Mouse (Mus musculus) CD8-positive naive resting alpha-beta T cell, adult 2 months (primary cell): ENCODE data around the gene Olfr1183.
"Not testable (repeated sequence)": the region's sequence is repeated elsewhere in the genome, so short reads cannot be mapped to it uniquely, and the experiment has no call there.

Experiments
- DNase-seq, 2 experiments: peaks; one replicate each; pipeline ENCODE4 v3.0.0; 2022; ENCODE audit warnings: low read depth in 2 of 2, low spot score in 2 of 2

Gene Olfr1183

DNA sequence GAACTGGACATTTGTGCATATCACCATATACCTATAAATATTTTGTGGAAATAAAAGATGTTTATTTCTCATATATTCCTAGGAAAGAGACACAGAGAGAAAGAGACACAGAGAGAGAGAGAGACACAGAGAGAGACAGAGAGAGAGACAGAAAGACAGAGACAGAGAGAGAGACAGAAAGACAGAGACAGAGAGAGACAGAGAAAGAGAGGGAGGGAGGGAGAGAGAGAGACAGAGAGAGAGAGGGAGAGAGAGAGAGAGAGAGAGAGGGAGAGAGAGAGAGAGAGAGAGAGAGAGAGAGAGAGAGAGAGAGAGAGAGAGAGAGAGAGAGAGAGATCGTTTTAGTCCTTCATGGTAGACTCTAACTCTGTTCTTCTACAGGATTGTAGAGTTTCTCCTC is at the start of gene Olfr1183:
Olfr1183 (plus strand) TSS at position 301 of the 400 bp plus-strand sequence.
- DNase-seq: not testable (repeated sequence)

DNA sequence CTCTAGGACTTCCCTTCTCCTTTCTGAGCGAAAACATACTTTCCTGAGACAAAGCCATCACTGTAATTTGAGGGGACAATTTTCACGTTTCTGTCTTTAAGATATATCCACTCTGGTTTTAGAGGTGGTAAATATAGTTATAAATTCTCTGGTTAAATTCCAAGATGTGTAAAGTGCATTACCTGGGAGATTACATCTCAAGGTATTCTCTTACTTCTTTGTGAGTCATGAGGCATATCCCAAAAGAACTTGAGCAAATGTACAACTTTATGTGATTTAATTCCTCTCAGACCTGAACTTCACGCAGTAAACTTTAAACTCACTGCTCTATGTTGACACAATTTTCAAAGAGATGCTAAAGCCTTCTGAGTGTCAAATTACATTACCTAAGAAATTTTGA is 48.3 kb upstream of the Olfr1183 start, which contains the start of gene Olfr1179:
Olfr1179 (minus strand) TSS at position 101 of the 400 bp plus-strand sequence.
- no peak for DNase-seq

DNA sequence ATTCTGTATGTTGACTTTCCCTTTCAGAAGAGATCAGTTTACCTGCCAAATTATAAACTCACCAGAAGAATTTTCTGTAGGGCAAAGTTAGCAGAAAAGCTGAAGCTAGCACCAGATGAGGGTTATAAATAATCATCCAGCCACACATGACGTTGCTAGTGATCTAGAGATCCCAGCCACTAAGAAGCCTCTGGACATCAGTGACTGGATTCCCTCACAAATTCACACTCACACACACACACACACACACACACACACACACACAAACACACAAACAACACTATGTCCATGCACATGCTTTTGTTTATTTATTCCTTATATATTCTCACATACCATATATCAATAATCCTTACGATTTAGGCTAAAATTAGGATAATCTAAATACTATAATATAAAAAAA is 35.6 kb upstream of the Olfr1183 start, which contains the start of gene Olfr1180:
Olfr1180 (minus strand) TSS at position 101 of the 400 bp plus-strand sequence.
- DNase-seq: no peak

DNA sequence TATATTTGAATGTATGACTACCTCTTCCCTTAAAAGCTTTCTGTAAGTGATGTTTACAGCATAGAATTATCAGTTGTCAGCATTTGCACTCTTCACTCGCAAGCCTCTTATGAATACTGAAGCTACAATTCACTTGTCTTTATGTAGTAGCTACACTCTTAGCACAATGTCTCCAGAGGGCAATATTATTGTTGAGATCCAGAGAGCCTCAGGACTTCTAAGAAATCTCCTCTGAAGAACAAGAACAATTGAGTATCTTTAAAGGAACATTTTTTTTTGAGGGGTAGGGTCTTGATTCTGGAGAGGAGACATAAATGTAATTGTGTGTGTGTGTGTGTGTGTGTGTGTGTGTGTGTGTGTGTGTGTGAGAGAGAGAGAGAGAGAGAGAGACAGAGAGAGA is 28.6 kb upstream of the Olfr1183 start, which contains the start of gene Olfr1181:
Olfr1181 (minus strand) TSS at position 101 of the 400 bp plus-strand sequence.
- no peak for DNase-seq

DNA sequence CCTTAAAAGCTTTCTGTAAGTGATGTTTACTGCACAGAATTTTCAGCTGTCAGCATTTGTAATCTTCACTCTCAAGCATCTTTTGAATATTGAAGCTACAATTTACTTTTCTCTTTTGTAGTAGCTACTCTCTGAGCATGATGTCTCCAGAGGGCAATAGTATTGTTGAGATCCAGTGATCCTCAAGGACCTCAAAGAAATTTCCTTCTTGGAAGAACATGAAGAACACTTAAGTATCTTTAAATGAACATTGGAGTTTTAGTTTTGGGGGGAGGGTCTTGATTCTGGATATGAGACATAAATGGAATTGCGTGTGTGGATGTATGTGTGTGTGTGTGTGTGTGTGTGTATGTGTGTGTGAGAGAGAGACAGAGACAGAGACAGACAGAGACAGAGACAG is 5.6 kb upstream of the Olfr1183 start, which contains the start of gene Gm13757:
Gm13757 (minus strand) TSS at position 101 of the 400 bp plus-strand sequence.
- no peak for DNase-seq

DNA sequence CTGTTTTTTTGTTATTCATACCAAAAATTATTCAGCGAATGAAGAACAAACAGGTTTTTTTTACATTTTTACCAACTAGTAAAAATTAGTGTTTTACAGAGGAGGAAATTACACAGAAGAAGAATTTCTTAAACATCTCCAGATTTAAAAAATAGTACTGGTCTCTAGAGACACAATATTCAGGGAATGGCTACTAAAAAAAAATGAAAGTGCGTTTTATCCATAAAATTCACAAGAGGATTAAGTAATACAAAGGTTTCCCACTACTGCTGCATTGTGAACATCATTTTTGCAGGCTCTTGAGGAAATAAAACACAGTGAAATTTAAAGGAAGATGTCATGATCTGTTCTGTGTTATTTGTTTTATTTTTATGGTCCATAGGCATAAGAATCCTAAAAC is 28.6 kb downstream of the Olfr1183 start, which contains the start of gene Olfr1184:
Olfr1184 (plus strand) TSS at position 301 of the 400 bp plus-strand sequence.
- DNase-seq: no peak

DNA sequence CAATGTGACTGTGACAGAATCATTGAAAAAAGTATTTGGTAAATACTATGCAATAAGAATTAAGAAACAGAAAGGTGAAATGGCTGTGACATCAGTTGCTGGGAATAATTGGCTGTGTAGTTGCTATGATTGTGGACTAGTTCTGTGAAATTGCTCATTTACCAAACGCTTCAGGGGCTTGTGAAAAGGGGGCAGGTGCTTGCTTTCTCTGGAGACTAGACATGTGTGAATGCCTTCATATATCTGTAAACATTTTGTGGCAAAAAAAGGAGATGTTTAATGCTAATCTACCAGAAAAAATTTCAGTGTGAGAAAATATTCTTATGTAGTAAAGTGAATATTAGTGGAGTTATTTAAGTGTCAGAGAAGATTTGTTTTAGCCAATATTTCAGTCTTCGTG is 38.4 kb downstream of the Olfr1183 start, which contains the start of gene Olfr1185-ps1:
Olfr1185-ps1 (plus strand) TSS at position 301 of the 400 bp plus-strand sequence.
- DNase-seq: no peak

DNA sequence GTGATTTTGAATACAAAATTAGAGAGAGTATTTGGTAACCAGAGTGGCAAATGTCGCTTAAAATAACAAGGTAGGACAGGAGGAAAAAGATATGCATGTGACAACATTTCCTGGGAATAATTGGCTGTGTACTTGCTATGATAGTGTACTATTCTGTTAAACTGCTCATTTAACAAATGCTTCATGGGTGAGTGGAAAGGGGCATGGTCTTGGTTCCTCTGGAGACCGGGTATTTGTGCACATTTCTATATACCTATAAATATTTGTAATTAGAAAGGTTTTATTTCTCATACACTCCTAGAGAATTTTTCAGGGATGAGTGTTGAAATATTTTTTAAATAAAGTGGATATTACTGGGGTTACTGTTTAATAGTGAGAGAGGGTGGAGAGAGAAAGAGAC is 63.6 kb downstream of the Olfr1183 start, which contains the start of gene Olfr1186:
Olfr1186 (plus strand) TSS at position 301 of the 400 bp plus-strand sequence.
- DNase-seq: no peak
